Comparison of ENCODE assay signal across 8 mouse cellular contexts in genomic region chr13:34088201-34088649, GRCm38 (mm10). TPM values are rescaled to one million over a fixed set of nuclear protein-coding genes. Genes with fewer than 3 reads are reported as not detected.
DNase-seq lines count a peak whose midpoint lies in the region; ATAC-seq and TF ChIP-seq lines count a peak whose summit lies in the region.
"Not testable (repeated sequence)": the region's sequence is repeated elsewhere in the genome, so short reads cannot be mapped to it uniquely, and the experiment has no call there.

No protein-coding gene starts in this region.

- not testable (repeated sequence) for H3K9me3 ChIP-seq in embryonic facial prominence, embryonic 11.5 days (replicated peaks; ENCODE audit: control insufficient read depth, low read length); forebrain, embryonic 15.5 days; hindbrain, embryonic 13.5 days; midbrain, embryonic 10.5 days (replicated peaks); neural tube, embryonic 12.5 days

- not testable (repeated sequence) for TF ChIP-seq CTCF in layer of hippocampus, adult 2 months (conservative IDR thresholded peaks at IDR 0.05)

- not testable (repeated sequence) for H3K4me1 ChIP-seq in embryonic facial prominence, embryonic 11.5 days (ENCODE audit: control insufficient read depth, insufficient read depth, low read length)
- H3K4me1 ChIP-seq in forebrain, embryonic 15.5 days = peaks cover 28% of the 10 kb centered on the region
- H3K4me1 ChIP-seq in hindbrain, embryonic 13.5 days (replicated peaks) = peaks cover 37% of the 10 kb centered on the region
- H3K4me1 ChIP-seq in midbrain, embryonic 10.5 days = peaks cover 33% of the 10 kb centered on the region
- peaks cover 25% of the 10 kb centered on the region for H3K4me1 ChIP-seq in neural tube, embryonic 12.5 days

- H3K4me2 ChIP-seq in embryonic facial prominence, embryonic 11.5 days (ENCODE audit: low read depth, low read length); forebrain, embryonic 15.5 days (replicated peaks); neural tube, embryonic 12.5 days (replicated peaks): not testable (repeated sequence)
- peak overlapping the region; percentile 39; the same call in 1 of the 2 replicates for H3K4me2 ChIP-seq in hindbrain, embryonic 13.5 days

- not testable (repeated sequence) for DNase-seq in embryonic facial prominence, embryonic 11.5 days (ENCODE audit: low spot score); layer of hippocampus, adult 2 months (ENCODE audit: low spot score in 2 of 2); midbrain, embryonic 10.5 days (ENCODE audit: low spot score)
- peak; percentile 40 for DNase-seq in thymus, postnatal 14 days

- not testable (repeated sequence) for H3K9ac ChIP-seq in embryonic facial prominence, embryonic 11.5 days (replicated peaks; ENCODE audit: low read length); forebrain, embryonic 15.5 days (replicated peaks); neural tube, embryonic 12.5 days
- peak overlapping the region; percentile 61; the same call in 1 of the 2 replicates for H3K9ac ChIP-seq in hindbrain, embryonic 13.5 days

- H3K4me3 ChIP-seq in embryonic facial prominence, embryonic 11.5 days (ENCODE audit: low read depth, low read length); forebrain, embryonic 15.5 days; hindbrain, embryonic 13.5 days; layer of hippocampus, adult 2 months; midbrain, embryonic 10.5 days; neural tube, embryonic 12.5 days: not testable (repeated sequence)

- H3K27ac ChIP-seq in embryonic facial prominence, embryonic 11.5 days (replicated peaks; ENCODE audit: low read depth, low read length) = not testable (repeated sequence)
- peak overlapping the region; percentile 87 for H3K27ac ChIP-seq in forebrain, embryonic 15.5 days (replicated peaks)
- H3K27ac ChIP-seq in hindbrain, embryonic 13.5 days = peak overlapping the region; percentile 92
- peak overlapping the region; percentile 72 for H3K27ac ChIP-seq in layer of hippocampus, adult 2 months
- peak overlapping the region; percentile 79 for H3K27ac ChIP-seq in midbrain, embryonic 10.5 days (replicated peaks)
- H3K27ac ChIP-seq in neural tube, embryonic 12.5 days = 0 out of 2 replicates have a peak overlapping the region, but pooled peaks have one; percentile 20

- H3K27me3 ChIP-seq in embryonic facial prominence, embryonic 11.5 days (ENCODE audit: control insufficient read depth, insufficient read depth, low read length); forebrain, embryonic 15.5 days; hindbrain, embryonic 13.5 days; midbrain, embryonic 10.5 days (ENCODE audit: low read depth, poor library complexity, severe bottlenecking); neural tube, embryonic 12.5 days (replicated peaks): not testable (repeated sequence)

- peak; percentile 25 for ATAC-seq in CD4-positive, CD25-positive, alpha-beta regulatory T cell, adult 4 months
- peak; percentile 42; the same call in 1 of the 2 replicates for ATAC-seq in embryonic facial prominence, embryonic 11.5 days (replicated peaks; ENCODE audit: insufficient number of reproducible peaks, low FRiP score, low TSS enrichment, low read depth)
- peak; percentile 39; the same call in 1 of the 2 replicates for ATAC-seq in forebrain, embryonic 15.5 days (replicated peaks)
- ATAC-seq in hindbrain, embryonic 13.5 days (ENCODE audit: low FRiP score) = peak; percentile 57
- peak; percentile 52 for ATAC-seq in neural tube, embryonic 12.5 days (ENCODE audit: low FRiP score, low read depth)

- H3K36me3 ChIP-seq in embryonic facial prominence, embryonic 11.5 days (replicated peaks; ENCODE audit: control insufficient read depth, insufficient read depth, low read depth, low read length); forebrain, embryonic 15.5 days; hindbrain, embryonic 13.5 days; midbrain, embryonic 10.5 days; neural tube, embryonic 12.5 days: not testable (repeated sequence)

- 68% methylated on average over 5 of the region's 5 CpGs for WGBS in embryonic facial prominence, embryonic 11.5 days
- WGBS in forebrain, embryonic 15.5 days = 56% methylated on average over 5 of the region's 5 CpGs
- WGBS in hindbrain, embryonic 13.5 days = 47% methylated on average over 5 of the region's 5 CpGs
- WGBS in midbrain, embryonic 10.5 days = 68% methylated on average over 5 of the region's 5 CpGs
- 64% methylated on average over 5 of the region's 5 CpGs for WGBS in neural tube, embryonic 12.5 days

RNA-seq across cellular contexts. Expression of gene Tubb2a, which starts 10.4 kb away (rescaled TPM):
- 10 to 100 TPM; 17.8 to 20.1 TPM for polyA plus RNA-seq in CD4-positive, CD25-positive, alpha-beta regulatory T cell, adult 4 months (2017; shearing (Covaris generic))
- 115 and 146 TPM in 2 replicates for polyA plus RNA-seq in embryonic facial prominence, embryonic 11.5 days (2014; fragmentation: Nextera tagmentation; extraction: Ambion mirVana)
- polyA plus RNA-seq in forebrain, embryonic 15.5 days (2015; fragmentation: Nextera tagmentation; extraction: Ambion mirVana) = 1,539 and 1,682 TPM in 2 replicates
- polyA plus RNA-seq in hindbrain, embryonic 13.5 days (2015; fragmentation: Nextera tagmentation; extraction: Ambion mirVana) = 1,972 and 2,142 TPM in 2 replicates
- total RNA-seq in layer of hippocampus, adult 2 months (2021) = 1,000 to 10,000 TPM in 1 of 2 experiments, 100 to 1,000 TPM in 1; 962 to 1,047 TPM
- polyA plus RNA-seq in midbrain, embryonic 10.5 days (2016; fragmentation: Nextera tagmentation; extraction: Ambion mirVana) = 242 and 377 TPM in 2 replicates
- 960 and 968 TPM in 2 replicates for polyA plus RNA-seq in neural tube, embryonic 12.5 days (2016; fragmentation: Nextera tagmentation; extraction: Ambion mirVana)

RNA-seq across cellular contexts. Expression of gene Tubb2b, which starts 42.0 kb away (rescaled TPM):
- under 1 TPM; 0.59 to 0.72 TPM for polyA plus RNA-seq in CD4-positive, CD25-positive, alpha-beta regulatory T cell, adult 4 months (2017; shearing (Covaris generic))
- 77.6 and 88.3 TPM in 2 replicates for polyA plus RNA-seq in embryonic facial prominence, embryonic 11.5 days (2014; fragmentation: Nextera tagmentation; extraction: Ambion mirVana)
- polyA plus RNA-seq in forebrain, embryonic 15.5 days (2015; fragmentation: Nextera tagmentation; extraction: Ambion mirVana) = 920 and 926 TPM in 2 replicates
- polyA plus RNA-seq in hindbrain, embryonic 13.5 days (2015; fragmentation: Nextera tagmentation; extraction: Ambion mirVana) = 795 and 852 TPM in 2 replicates
- 100 to 1,000 TPM; 227 to 233 TPM for total RNA-seq in layer of hippocampus, adult 2 months (2021)
- 202 and 279 TPM in 2 replicates for polyA plus RNA-seq in midbrain, embryonic 10.5 days (2016; fragmentation: Nextera tagmentation; extraction: Ambion mirVana)
- polyA plus RNA-seq in neural tube, embryonic 12.5 days (2016; fragmentation: Nextera tagmentation; extraction: Ambion mirVana) = 425 and 501 TPM in 2 replicates

RNA-seq across cellular contexts. Expression of gene Bphl, which starts 50.8 kb away (rescaled TPM):
- polyA plus RNA-seq in CD4-positive, CD25-positive, alpha-beta regulatory T cell, adult 4 months (2017; shearing (Covaris generic)) = 10 to 100 TPM; 29.9 to 36.0 TPM
- 36.9 and 42.8 TPM in 2 replicates for polyA plus RNA-seq in embryonic facial prominence, embryonic 11.5 days (2014; fragmentation: Nextera tagmentation; extraction: Ambion mirVana)
- 32.9 and 35.9 TPM in 2 replicates for polyA plus RNA-seq in forebrain, embryonic 15.5 days (2015; fragmentation: Nextera tagmentation; extraction: Ambion mirVana)
- 34.9 and 39.8 TPM in 2 replicates for polyA plus RNA-seq in hindbrain, embryonic 13.5 days (2015; fragmentation: Nextera tagmentation; extraction: Ambion mirVana)
- 10 to 100 TPM; 50.8 to 51.9 TPM for total RNA-seq in layer of hippocampus, adult 2 months (2021)
- polyA plus RNA-seq in midbrain, embryonic 10.5 days (2016; fragmentation: Nextera tagmentation; extraction: Ambion mirVana) = 31.6 and 31.8 TPM in 2 replicates
- polyA plus RNA-seq in neural tube, embryonic 12.5 days (2016; fragmentation: Nextera tagmentation; extraction: Ambion mirVana) = 34.3 and 35.4 TPM in 2 replicates

Comparison
In these comparisons a context has a peak if more than half of its experiments do, and no peak if none do; other contexts are left out.
1. RNA of gene Tubb2b, which starts 42.0 kb away (polyA plus RNA-seq): 920 to 926 TPM in forebrain, embryonic 15.5 days, 795 to 852 TPM in hindbrain, embryonic 13.5 days, 425 to 501 TPM in neural tube, embryonic 12.5 days, 202 to 279 TPM in midbrain, embryonic 10.5 days and 77.6 to 88.3 TPM in embryonic facial prominence, embryonic 11.5 days; 0.59 to 0.72 TPM in CD4-positive, CD25-positive, alpha-beta regulatory T cell, adult 4 months; every median in the first group is over 10 times any median in the second.
2. Peak in every context shown above with its lines, with median percentiles within 50 percentile points of each other: ATAC-seq.